Mouse (Mus musculus): ENCODE measurements at regions not wholly inside any gene's neighbourhood (a gene's known extent, or its start where the extent isn't known, plus 50 kb on each side); places are given as distances from the start of the nearest gene placed in this dataset.

DNA sequence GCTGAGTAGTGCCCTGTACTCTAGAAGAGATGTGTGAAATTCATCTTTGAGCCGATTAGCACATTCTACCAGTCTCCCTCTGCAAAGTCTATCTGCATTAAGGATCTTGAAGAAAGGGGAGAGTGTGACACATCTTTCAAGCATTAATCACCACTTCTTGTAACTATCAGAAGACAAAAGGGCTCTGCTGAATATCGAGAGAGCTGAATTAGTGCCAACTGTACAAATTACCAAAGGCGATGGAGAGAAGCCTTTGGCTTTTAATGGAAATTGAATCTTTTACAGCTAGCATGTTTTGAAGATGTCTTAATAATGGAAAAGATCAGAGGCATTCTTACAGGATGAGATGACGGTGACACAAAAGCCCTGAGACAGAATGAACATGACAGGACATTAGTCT is 97.2 kb upstream of the Pam start:
- Histone ChIP-seq H3K9ac (no peak overlapping the region), H3K4me2 (no peak overlapping the region), H3K4me1 (ENCODE audit: insufficient read depth) (no peaks in the 10 kb centered on the region), H3K36me3 (ENCODE audit: insufficient read depth) (no peaks in the 10 kb centered on the region), H3K4me3 (ENCODE audit: low read depth, low read length) (no peak overlapping the region), H3K27me3 (ENCODE audit: insufficient read depth, low read length) (no peaks in the 10 kb centered on the region), H3K9me3 (ENCODE audit: low read depth, low read length) (no peaks in the 10 kb centered on the region), H3K27ac (ENCODE audit: low read depth) (no peak overlapping the region)
- DNase-seq (no peak), ATAC-seq (ENCODE audit: insufficient read depth) (no peak)
- WGBS, result 44% methylated on average over 4 of the region's 4 CpGs
- TF ChIP-seq CTCF (IDR thresholded peaks at IDR 0.05; ENCODE audit: low read depth), result no peak

DNA sequence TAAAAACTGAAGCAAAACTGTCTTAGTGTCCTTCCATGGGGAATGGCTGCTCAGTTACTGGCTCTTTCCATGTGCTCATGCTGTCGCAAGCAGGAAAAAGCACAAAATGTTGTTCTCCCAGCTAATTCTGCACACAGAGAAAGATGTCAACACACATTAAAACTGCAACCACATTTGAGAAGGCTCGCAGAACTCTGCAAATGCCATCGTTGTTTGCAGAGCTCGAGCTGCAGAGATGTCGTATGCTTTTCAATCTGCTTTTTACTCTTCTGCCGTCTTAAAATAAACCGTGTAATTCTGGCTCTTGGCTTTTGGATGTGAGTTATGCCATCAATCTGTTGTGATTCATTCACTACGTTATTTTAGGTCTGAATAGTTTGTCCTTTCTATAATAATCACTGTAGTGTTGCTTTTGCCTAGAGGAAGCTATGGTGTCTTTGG is 96.6 kb upstream of the Pam start:
- H3K27me3 ChIP-seq (ENCODE audit: insufficient read depth, low read length), result no peaks in the 10 kb centered on the region
- no peak overlapping the region for H3K4me2 ChIP-seq
- TF ChIP-seq CTCF (IDR thresholded peaks at IDR 0.05; ENCODE audit: low read depth), result no peak
- no peaks in the 10 kb centered on the region for H3K9me3 ChIP-seq (ENCODE audit: low read depth, low read length)
- no peak overlapping the region for H3K4me3 ChIP-seq (ENCODE audit: low read depth, low read length)
- no peak overlapping the region for H3K9ac ChIP-seq
- no peak for DNase-seq
- WGBS, result 39% methylated on average over 8 of the region's 8 CpGs
- no peaks in the 10 kb centered on the region for H3K36me3 ChIP-seq (ENCODE audit: insufficient read depth)
- ATAC-seq (ENCODE audit: insufficient read depth), result no peak
- H3K27ac ChIP-seq (ENCODE audit: low read depth), result no peak overlapping the region
- no peaks in the 10 kb centered on the region for H3K4me1 ChIP-seq (ENCODE audit: insufficient read depth)

- no peak overlapping the region for H3K9ac ChIP-seq
- no peak for ATAC-seq (ENCODE audit: insufficient read depth)
- TF ChIP-seq CTCF (IDR thresholded peaks at IDR 0.05; ENCODE audit: low read depth), result no peak
- 16% methylated on average over 2 of the region's 2 CpGs for WGBS
- H3K36me3 ChIP-seq (ENCODE audit: insufficient read depth), result no peaks in the 10 kb centered on the region
- no peaks in the 10 kb centered on the region for H3K9me3 ChIP-seq (ENCODE audit: low read depth, low read length)
- no peak overlapping the region for H3K4me2 ChIP-seq
- H3K4me1 ChIP-seq (ENCODE audit: insufficient read depth), result no peaks in the 10 kb centered on the region
- peak; percentile 36 for DNase-seq
- H3K27me3 ChIP-seq (ENCODE audit: insufficient read depth, low read length), result no peaks in the 10 kb centered on the region
- no peak overlapping the region for H3K27ac ChIP-seq (ENCODE audit: low read depth)
- H3K4me3 ChIP-seq (ENCODE audit: low read depth, low read length), result no peak overlapping the region
Observed at GRCm38 (mm10) chr1:98191331-98191730, 95.9 kb upstream of the Pam start.

DNA sequence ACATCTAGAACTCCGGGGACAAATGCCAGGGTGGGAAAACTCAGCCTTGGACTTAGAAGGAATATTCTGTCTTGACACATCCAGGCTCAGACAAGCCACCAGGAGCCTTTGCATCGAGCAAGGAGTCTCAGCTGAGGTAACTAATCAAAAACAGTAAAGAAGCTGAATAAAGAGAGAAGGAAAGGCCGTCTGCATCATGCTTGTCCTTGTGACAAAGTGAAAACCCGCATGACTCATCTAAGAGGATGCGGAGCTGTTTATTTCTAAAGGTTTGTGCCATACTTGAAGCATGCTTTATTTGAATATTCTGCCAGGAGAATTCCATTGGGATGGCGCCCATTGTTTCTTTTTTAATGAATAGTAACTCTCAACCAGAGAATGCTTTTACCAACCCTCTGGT is 95.3 kb upstream of the Pam start:
- Histone ChIP-seq H3K27me3 (ENCODE audit: insufficient read depth, low read length) (no peaks in the 10 kb centered on the region), H3K4me2 (no peak overlapping the region), H3K9ac (no peak overlapping the region), H3K36me3 (ENCODE audit: insufficient read depth) (no peaks in the 10 kb centered on the region), H3K27ac (ENCODE audit: low read depth) (no peak overlapping the region), H3K9me3 (ENCODE audit: low read depth, low read length) (no peaks in the 10 kb centered on the region), H3K4me1 (ENCODE audit: insufficient read depth) (no peaks in the 10 kb centered on the region), H3K4me3 (ENCODE audit: low read depth, low read length) (no peak overlapping the region)
- no peak for ATAC-seq (ENCODE audit: insufficient read depth)
- 47% methylated on average over 6 of the region's 6 CpGs for WGBS
- TF ChIP-seq CTCF (IDR thresholded peaks at IDR 0.05; ENCODE audit: low read depth), result no peak
- no peak for DNase-seq

DNA sequence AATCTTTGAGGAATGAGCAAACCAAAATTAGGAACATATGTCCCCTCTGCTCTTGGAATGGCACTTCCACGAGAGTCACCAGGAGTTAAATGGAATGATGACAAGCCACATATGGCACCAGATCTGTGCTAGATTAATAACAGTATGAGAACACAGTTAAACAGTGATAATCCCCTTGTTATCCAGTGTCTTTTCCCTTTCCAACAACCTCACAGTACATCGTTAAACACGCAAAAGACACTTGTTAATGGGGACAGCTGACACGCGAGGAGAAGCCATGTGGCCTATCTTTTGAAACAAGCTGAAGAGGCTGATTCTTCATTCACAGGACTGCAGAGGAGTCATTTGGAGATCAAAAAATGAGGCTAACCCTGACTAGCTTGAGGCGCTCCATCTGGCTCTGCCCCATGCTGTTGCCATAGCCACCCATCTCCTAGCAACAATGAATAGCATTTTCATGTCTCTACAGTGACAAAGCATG is 94.6 kb upstream of the Pam start:
- WGBS, result 45% methylated on average over 6 of the region's 6 CpGs
- ATAC-seq (ENCODE audit: insufficient read depth) (peak; percentile 85; the same call in 1 of the 2 replicates), DNase-seq (peak; percentile 52)
- no peak for TF ChIP-seq CTCF (IDR thresholded peaks at IDR 0.05; ENCODE audit: low read depth)
- Histone ChIP-seq H3K27ac (ENCODE audit: low read depth) (no peak overlapping the region), H3K27me3 (ENCODE audit: insufficient read depth, low read length) (no peaks in the 10 kb centered on the region), H3K9ac (no peak overlapping the region), H3K9me3 (ENCODE audit: low read depth, low read length) (no peaks in the 10 kb centered on the region), H3K4me2 (no peak overlapping the region), H3K4me1 (ENCODE audit: insufficient read depth) (no peaks in the 10 kb centered on the region), H3K36me3 (ENCODE audit: insufficient read depth) (no peaks in the 10 kb centered on the region), H3K4me3 (ENCODE audit: low read depth, low read length) (no peak overlapping the region)

GRCm38 (mm10) chr1:98180372-98180771 is 84.9 kb upstream of the Pam start:
- 42% methylated on average over 6 of the region's 6 CpGs for WGBS
- H3K27ac ChIP-seq (ENCODE audit: low read depth), result no peak overlapping the region
- TF ChIP-seq CTCF (IDR thresholded peaks at IDR 0.05; ENCODE audit: low read depth), result no peak

GRCm38 (mm10) chr1:98179030-98179429 is 83.6 kb upstream of the Pam start:
- ATAC-seq (ENCODE audit: insufficient read depth) (no peak), DNase-seq (peak; percentile 76)
- H3K27me3 ChIP-seq (ENCODE audit: insufficient read depth, low read length), result no peaks in the 10 kb centered on the region
- H3K4me2 ChIP-seq, result no peak overlapping the region
- H3K27ac ChIP-seq (ENCODE audit: low read depth), result no peak overlapping the region
- no peaks in the 10 kb centered on the region for H3K36me3 ChIP-seq (ENCODE audit: insufficient read depth)
- H3K4me3 ChIP-seq (ENCODE audit: low read depth, low read length), result no peak overlapping the region
- WGBS, result 45% methylated on average over 1 of the region's 1 CpGs
- peak; percentile 81 for TF ChIP-seq CTCF (IDR thresholded peaks at IDR 0.05; ENCODE audit: low read depth)
- no peak overlapping the region for H3K9ac ChIP-seq
- H3K4me1 ChIP-seq (ENCODE audit: insufficient read depth), result no peaks in the 10 kb centered on the region
- no peaks in the 10 kb centered on the region for H3K9me3 ChIP-seq (ENCODE audit: low read depth, low read length)

More at GRCm38 (mm10) chr1:98180372-98180771, 84.9 kb upstream of the Pam start:
- H3K27me3 ChIP-seq (ENCODE audit: insufficient read depth, low read length), result no peaks in the 10 kb centered on the region
- ATAC-seq (ENCODE audit: insufficient read depth) (no peak), DNase-seq (no peak)
- H3K4me1 ChIP-seq (ENCODE audit: insufficient read depth), result no peaks in the 10 kb centered on the region
- no peak overlapping the region for H3K4me3 ChIP-seq (ENCODE audit: low read depth, low read length)
- no peak overlapping the region for H3K9ac ChIP-seq
- H3K9me3 ChIP-seq (ENCODE audit: low read depth, low read length), result no peaks in the 10 kb centered on the region
- H3K36me3 ChIP-seq (ENCODE audit: insufficient read depth), result no peaks in the 10 kb centered on the region
- no peak overlapping the region for H3K4me2 ChIP-seq

- no peak overlapping the region for H3K4me2 ChIP-seq
- TF ChIP-seq CTCF (IDR thresholded peaks at IDR 0.05; ENCODE audit: low read depth), result no peak
- H3K27me3 ChIP-seq (ENCODE audit: insufficient read depth, low read length), result no peaks in the 10 kb centered on the region
- ATAC-seq (ENCODE audit: insufficient read depth), result peak; percentile 47; the same call in 1 of the 2 replicates
- H3K4me1 ChIP-seq (ENCODE audit: insufficient read depth), result no peaks in the 10 kb centered on the region
- no peaks in the 10 kb centered on the region for H3K36me3 ChIP-seq (ENCODE audit: insufficient read depth)
- H3K9ac ChIP-seq, result no peak overlapping the region
- WGBS, result 48% methylated on average over 4 of the region's 4 CpGs
- DNase-seq, result no peak
- H3K27ac ChIP-seq (ENCODE audit: low read depth), result no peak overlapping the region
- no peak overlapping the region for H3K4me3 ChIP-seq (ENCODE audit: low read depth, low read length)
- H3K9me3 ChIP-seq (ENCODE audit: low read depth, low read length), result no peaks in the 10 kb centered on the region
Observed at GRCm38 (mm10) chr1:98174811-98175132, 79.3 kb upstream of the Pam start.

Data from lung, embryonic 14.5 days (tissue).